ENCODE assay signal across 32 mouse cellular contexts in the genomic region with DNA sequence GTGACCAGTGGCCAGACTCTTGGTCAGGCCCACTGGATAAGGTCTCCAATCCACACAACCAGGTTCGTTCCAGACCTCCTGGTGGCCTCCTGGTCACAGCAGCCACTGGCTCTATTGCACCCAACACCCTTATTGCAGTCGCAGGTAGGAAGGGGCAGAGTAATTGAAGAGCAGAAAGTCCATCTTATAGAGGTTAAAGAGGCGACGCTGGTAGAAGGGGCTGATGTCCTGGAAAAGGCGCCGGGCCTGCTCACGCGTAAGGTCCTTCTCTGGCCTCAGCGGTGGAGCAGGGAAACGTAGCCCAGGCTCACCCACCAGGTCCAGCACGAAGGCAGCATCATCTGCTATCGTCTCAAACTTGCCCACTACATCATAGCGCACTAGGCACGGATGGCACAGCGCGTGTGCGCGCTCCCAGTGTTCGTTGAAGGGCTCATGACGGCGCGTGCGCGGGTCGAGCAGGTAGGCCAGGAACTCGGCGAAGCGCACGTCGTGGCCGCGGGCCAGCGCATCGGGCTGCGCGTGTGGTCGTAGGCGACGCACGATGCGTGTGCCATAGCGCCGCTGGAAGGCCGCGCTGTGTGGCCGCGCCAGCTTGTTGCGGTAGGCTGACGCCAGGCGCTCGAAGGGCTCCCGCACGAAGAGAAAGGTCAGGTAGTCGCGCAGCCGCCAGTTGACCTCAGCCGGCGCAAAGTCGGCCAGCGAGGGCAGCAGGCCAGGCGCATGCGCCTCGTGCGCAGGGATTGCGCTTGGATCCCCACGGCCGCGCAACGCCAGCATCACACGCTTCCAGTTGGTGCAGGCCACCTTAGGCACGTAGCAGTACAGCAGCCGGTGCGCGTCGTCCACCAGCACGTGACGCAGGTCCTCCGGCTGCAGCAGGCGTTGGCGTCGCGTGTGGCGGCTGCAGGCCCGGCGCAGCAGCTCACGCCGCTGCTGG. TPM values are rescaled to one million over a fixed set of nuclear protein-coding genes. Genes with fewer than 3 reads are reported as not detected.
DNase-seq lines count a peak whose midpoint lies in the region; ATAC-seq and TF ChIP-seq lines count a peak whose summit lies in the region.
"Had no signal": no experiment of that assay in that cellular context is flagged by ENCODE, and none has a peak within 500 bp of the region (broad histone marks: within the 10 kb centered on the region; RNA-seq: fewer than 3 reads in every experiment).

No protein-coding gene starts in this region.

- H3K9me3 ChIP-seq in midbrain, embryonic 11.5 days (ENCODE audit: control insufficient read depth, low read length), result peaks cover 9% of the 10 kb centered on the region
- H3K9me3 ChIP-seq in midbrain, embryonic 10.5 days (replicated peaks), result peaks cover 28% of the 10 kb centered on the region
- no peaks in the 10 kb centered on the region for H3K9me3 ChIP-seq in forebrain, embryonic 15.5 days
- H3K9me3 ChIP-seq: neural tube, embryonic 15.5 days had no signal

- ATAC-seq in midbrain, embryonic 11.5 days (ENCODE audit: low FRiP score), result 0 out of 2 replicates have a peak, but pooled peaks have one; percentile 46
- ATAC-seq in forebrain, embryonic 15.5 days (replicated peaks), result no peak
- ATAC-seq: forebrain, embryonic 16.5 days; inflammation-experienced regulatory T-cells, adult 6 months; liver, embryonic 12.5 days had no signal

- H3K36me3 ChIP-seq in heart, adult 2 months (ENCODE audit: control insufficient read depth, insufficient read depth, low read length), result no peaks in the 10 kb centered on the region
- H3K36me3 ChIP-seq in midbrain, embryonic 11.5 days (ENCODE audit: control insufficient read depth, insufficient read depth, low read length), result no peaks in the 10 kb centered on the region
- H3K36me3 ChIP-seq in midbrain, embryonic 10.5 days, result no peaks in the 10 kb centered on the region
- no peaks in the 10 kb centered on the region for H3K36me3 ChIP-seq in forebrain, embryonic 15.5 days
- H3K36me3 ChIP-seq: limb, embryonic 13.5 days; midbrain, embryonic 12.5 days; neural tube, embryonic 15.5 days had no signal

- H3K9ac ChIP-seq in heart, adult 2 months (ENCODE audit: low read depth, low read length), result no peak overlapping the region
- H3K9ac ChIP-seq in midbrain, embryonic 11.5 days (ENCODE audit: low read length), result no peak overlapping the region
- no peak overlapping the region for H3K9ac ChIP-seq in forebrain, embryonic 15.5 days (replicated peaks)
- H3K9ac ChIP-seq: hindbrain, embryonic 14.5 days; limb, embryonic 13.5 days; liver, embryonic 12.5 days; midbrain, embryonic 12.5 days; neural tube, embryonic 15.5 days had no signal

- peak; percentile 2 for DNase-seq in heart, postnatal 4 days
- no peak for DNase-seq in heart, adult 2 months
- no peak for DNase-seq in midbrain, embryonic 11.5 days (ENCODE audit: low spot score, missing footprints)
- no peak for DNase-seq in midbrain, embryonic 10.5 days (ENCODE audit: low spot score)
- peak; percentile 29 for DNase-seq in R1 (ENCODE audit: low read depth, low spot score)
- DNase-seq in spleen, postnatal 10 days (ENCODE audit: low spot score in 2 of 2), result no peak
- DNase-seq: adrenal gland, adult 8-10 months; cerebellum, adult 18-20 months; cerebellum, postnatal 25 days; gastrocnemius, postnatal 10 days; heart, postnatal 36 days; kidney, adult 2 months; kidney, postnatal 14 days; layer of hippocampus, postnatal 36 days; lung, adult 18-20 months; lung, postnatal 4 days; right cerebral cortex, adult 18-20 months had no signal

- intact Hi-C loops in heart, adult 2 months (cut with DNase I), result no loop called here

- H3K4me3 ChIP-seq in heart, adult 2 months, result no peak overlapping the region
- H3K4me3 ChIP-seq in midbrain, embryonic 11.5 days (ENCODE audit: low read depth, low read length), result no peak overlapping the region
- H3K4me3 ChIP-seq in midbrain, embryonic 10.5 days, result no peak overlapping the region
- H3K4me3 ChIP-seq in forebrain, embryonic 15.5 days, result no peak overlapping the region
- H3K4me3 ChIP-seq: limb, embryonic 13.5 days; liver, embryonic 12.5 days; midbrain, embryonic 12.5 days; neural tube, embryonic 15.5 days had no signal

- H3K4me2 ChIP-seq in midbrain, embryonic 11.5 days, result no peak overlapping the region
- no peak overlapping the region for H3K4me2 ChIP-seq in forebrain, embryonic 15.5 days (replicated peaks)
- H3K4me2 ChIP-seq: hindbrain, embryonic 14.5 days; limb, embryonic 13.5 days; liver, embryonic 12.5 days; midbrain, embryonic 12.5 days; neural tube, embryonic 15.5 days had no signal

- H3K79me2 ChIP-seq in heart, adult 2 months (replicated peaks; ENCODE audit: control insufficient read depth, insufficient read depth, low read length), result no peaks in the 10 kb centered on the region

- WGBS in heart, adult 2 months, result 80% methylated on average over 87 of the region's 87 CpGs
- WGBS in midbrain, embryonic 11.5 days, result 86% methylated on average over 87 of the region's 87 CpGs
- WGBS in midbrain, embryonic 10.5 days, result 86% methylated on average over 87 of the region's 87 CpGs
- 90% methylated on average over 87 of the region's 87 CpGs for WGBS in forebrain, embryonic 15.5 days

- H3K27ac ChIP-seq in heart, adult 2 months, result no peak overlapping the region
- H3K27ac ChIP-seq in midbrain, embryonic 11.5 days (ENCODE audit: low read depth, low read length), result no peak overlapping the region
- no peak overlapping the region for H3K27ac ChIP-seq in midbrain, embryonic 10.5 days (replicated peaks)
- no peak overlapping the region for H3K27ac ChIP-seq in forebrain, embryonic 15.5 days (replicated peaks)
- H3K27ac ChIP-seq: hindbrain, embryonic 14.5 days; limb, embryonic 13.5 days; liver, embryonic 12.5 days; midbrain, embryonic 12.5 days; neural tube, embryonic 15.5 days had no signal

- TF ChIP-seq CTCF in heart, adult 2 months (IDR thresholded peaks at IDR 0.05), result no peak

- H3K4me1 ChIP-seq in heart, adult 2 months (ENCODE audit: control insufficient read depth, insufficient read depth, low read length), result no peaks in the 10 kb centered on the region
- H3K4me1 ChIP-seq in midbrain, embryonic 11.5 days (ENCODE audit: control insufficient read depth, insufficient read depth, low read length), result no peaks in the 10 kb centered on the region
- H3K4me1 ChIP-seq in midbrain, embryonic 10.5 days, result no peaks in the 10 kb centered on the region
- H3K4me1 ChIP-seq in forebrain, embryonic 15.5 days, result no peaks in the 10 kb centered on the region
- H3K4me1 ChIP-seq: limb, embryonic 13.5 days; liver, embryonic 12.5 days; midbrain, embryonic 12.5 days; neural tube, embryonic 15.5 days had no signal

- TF ChIP-seq EP300 in heart, adult 2 months (IDR thresholded peaks at IDR 0.05; ENCODE audit: insufficient read depth, low read depth, low read length), result no peak

- no peaks in the 10 kb centered on the region for H3K27me3 ChIP-seq in heart, adult 2 months (ENCODE audit: control insufficient read depth, insufficient read depth, low read length)
- no peaks in the 10 kb centered on the region for H3K27me3 ChIP-seq in midbrain, embryonic 11.5 days (ENCODE audit: control insufficient read depth, insufficient read depth, low read length)
- H3K27me3 ChIP-seq in midbrain, embryonic 10.5 days (ENCODE audit: low read depth, poor library complexity, severe bottlenecking), result no peaks in the 10 kb centered on the region
- H3K27me3 ChIP-seq in forebrain, embryonic 15.5 days, result no peaks in the 10 kb centered on the region
- H3K27me3 ChIP-seq: limb, embryonic 13.5 days; liver, embryonic 12.5 days; midbrain, embryonic 12.5 days; neural tube, embryonic 15.5 days had no signal

- TF ChIP-seq POLR2A in heart, adult 2 months (IDR thresholded peaks at IDR 0.05; ENCODE audit: insufficient read depth, low read depth, low read length), result no peak

RNA-seq across cellular contexts. Expression of a gene that starts 8.1 kb away (rescaled TPM):
- total RNA-seq in heart, postnatal 4 days (2021), result not detected
- not detected for total RNA-seq in heart, adult 2 months (2021)
- 0.26 and 0.27 TPM in 2 replicates for polyA plus RNA-seq in heart, adult 2 months (2012; rRNA removed)
- not detected in 2 replicates for polyA plus RNA-seq in midbrain, embryonic 11.5 days (2014; fragmentation: Nextera tagmentation; extraction: Ambion mirVana)
- polyA plus RNA-seq in midbrain, embryonic 10.5 days (2016; fragmentation: Nextera tagmentation; extraction: Ambion mirVana), result not detected in 2 replicates
- not detected in 2 replicates for polyA plus RNA-seq in forebrain, embryonic 15.5 days (2015; fragmentation: Nextera tagmentation; extraction: Ambion mirVana)
- total RNA-seq: adrenal gland, adult 8-10 months; CH12.LX; gastrocnemius, postnatal 10 days; granulocyte monocyte progenitor cell, adult 5-6 weeks; heart, postnatal 36 days; layer of hippocampus, adult 8-10 months; layer of hippocampus, postnatal 36 days; left cerebral cortex, postnatal 10 days had no signal
- polyA plus RNA-seq: embryonic facial prominence, embryonic 14.5 days; forebrain, embryonic 16.5 days; heart, embryonic 14.5 days; hindbrain, embryonic 14.5 days; inflammation-experienced regulatory T-cells, adult 6 months; kidney, adult 2 months; limb, embryonic 13.5 days; liver, embryonic 12.5 days; midbrain, embryonic 12.5 days; neural tube, embryonic 15.5 days; stomach, embryonic 16.5 days had no signal

RNA-seq across cellular contexts. Expression of a gene that starts 15.9 kb away (rescaled TPM):
- not detected for total RNA-seq in heart, postnatal 4 days (2021)
- not detected for total RNA-seq in heart, adult 2 months (2021)
- polyA plus RNA-seq in heart, adult 2 months (2012; rRNA removed), result 0.12 TPM in 1 of 2 replicates, not detected in the other
- not detected in 2 replicates for polyA plus RNA-seq in midbrain, embryonic 11.5 days (2014; fragmentation: Nextera tagmentation; extraction: Ambion mirVana)
- 0.11 TPM in 1 of 2 replicates, not detected in the other for polyA plus RNA-seq in midbrain, embryonic 10.5 days (2016; fragmentation: Nextera tagmentation; extraction: Ambion mirVana)
- polyA plus RNA-seq in forebrain, embryonic 15.5 days (2015; fragmentation: Nextera tagmentation; extraction: Ambion mirVana), result not detected in 2 replicates
- total RNA-seq: heart, postnatal 36 days; layer of hippocampus, adult 8-10 months; layer of hippocampus, postnatal 36 days; left cerebral cortex, postnatal 10 days had no signal
- polyA plus RNA-seq: forebrain, embryonic 16.5 days; heart, embryonic 14.5 days; hindbrain, embryonic 14.5 days; inflammation-experienced regulatory T-cells, adult 6 months; midbrain, embryonic 12.5 days had no signal

RNA-seq across cellular contexts. Expression of a gene that starts 24.0 kb away (rescaled TPM):
- total RNA-seq in heart, postnatal 4 days (2021), result not detected
- not detected for total RNA-seq in heart, adult 2 months (2021)
- 0.12 TPM in 1 of 2 replicates, not detected in the other for polyA plus RNA-seq in heart, adult 2 months (2012; rRNA removed)
- not detected in 2 replicates for polyA plus RNA-seq in midbrain, embryonic 11.5 days (2014; fragmentation: Nextera tagmentation; extraction: Ambion mirVana)
- polyA plus RNA-seq in midbrain, embryonic 10.5 days (2016; fragmentation: Nextera tagmentation; extraction: Ambion mirVana), result not detected in 2 replicates
- not detected in 2 replicates for polyA plus RNA-seq in forebrain, embryonic 15.5 days (2015; fragmentation: Nextera tagmentation; extraction: Ambion mirVana)
- total RNA-seq: CH12.LX; gastrocnemius, postnatal 10 days; granulocyte monocyte progenitor cell, adult 5-6 weeks; heart, postnatal 36 days; layer of hippocampus, adult 8-10 months; layer of hippocampus, postnatal 36 days; left cerebral cortex, postnatal 10 days had no signal
- polyA plus RNA-seq: forebrain, embryonic 16.5 days; heart, embryonic 14.5 days; hindbrain, embryonic 14.5 days; inflammation-experienced regulatory T-cells, adult 6 months; midbrain, embryonic 12.5 days; neural tube, embryonic 15.5 days had no signal

Comparison
In these comparisons a context has a peak if more than half of its experiments do, and no peak if none do; other contexts are left out.
1. DNase-seq: peak in heart, postnatal 4 days (single experiment) and R1 (single experiment); none in heart, adult 2 months (0 of 2), midbrain, embryonic 11.5 days (single experiment), midbrain, embryonic 10.5 days (single experiment) and spleen, postnatal 10 days (0 of 2).